Mouse (Mus musculus): ENCODE measurements around the gene R3hdml. TPM values are rescaled to one million over a fixed set of nuclear protein-coding genes. Genes with fewer than 3 reads are reported as not detected.

R3hdml gene
- polyA plus RNA-seq, 1 experiment from 2014 or later = 0.16 TPM

- no peak overlapping the region for H3K4me2 ChIP-seq (ENCODE audit: low read length)
- no peak for DNase-seq (ENCODE audit: low spot score)
- H3K9ac ChIP-seq (ENCODE audit: low read length) = no peak overlapping the region
- no peaks in the 10 kb centered on the region for H3K4me1 ChIP-seq (replicated peaks; ENCODE audit: control insufficient read depth, insufficient read depth, low read length)
- H3K27ac ChIP-seq (ENCODE audit: low read depth) = no peak overlapping the region
- H3K4me3 ChIP-seq (ENCODE audit: low read depth, low read length) = no peak overlapping the region
- 68% methylated on average over 6 of the region's 6 CpGs for WGBS
- 0 out of 2 replicates have a peak, but pooled peaks cover 7% of the 10 kb centered on the region for H3K27me3 ChIP-seq (replicated peaks; ENCODE audit: control insufficient read depth, insufficient read depth, low read length)
- peaks cover 16% of the 10 kb centered on the region; the same call in 1 of the 2 replicates for H3K36me3 ChIP-seq (ENCODE audit: control insufficient read depth, insufficient read depth, low read length)
- H3K9me3 ChIP-seq (ENCODE audit: control insufficient read depth, low read length) = no peaks in the 10 kb centered on the region
- no peak for ATAC-seq (replicated peaks; ENCODE audit: low FRiP score, low TSS enrichment, low read depth)
These were observed 27.6 kb upstream of the R3hdml start for GRCm38 (mm10) chr2:163464562-163464961.

GRCm38 (mm10) chr2:163466771-163467170 is 25.3 kb upstream of the R3hdml start:
- Histone ChIP-seq H3K4me3 (ENCODE audit: low read depth, low read length) (no peak overlapping the region), H3K4me1 (replicated peaks; ENCODE audit: control insufficient read depth, insufficient read depth, low read length) (peaks cover 7% of the 10 kb centered on the region; the same call in 1 of the 2 replicates), H3K27me3 (replicated peaks; ENCODE audit: control insufficient read depth, insufficient read depth, low read length) (no peaks in the 10 kb centered on the region), H3K9me3 (ENCODE audit: control insufficient read depth, low read length) (no peaks in the 10 kb centered on the region), H3K36me3 (ENCODE audit: control insufficient read depth, insufficient read depth, low read length) (peaks cover 16% of the 10 kb centered on the region; the same call in 1 of the 2 replicates), H3K27ac (ENCODE audit: low read depth) (no peak overlapping the region), H3K4me2 (ENCODE audit: low read length) (no peak overlapping the region), H3K9ac (ENCODE audit: low read length) (no peak overlapping the region)
- DNase-seq (ENCODE audit: low spot score) = no peak
- WGBS = 59% methylated on average over 8 of the region's 8 CpGs
- no peak for ATAC-seq (replicated peaks; ENCODE audit: low FRiP score, low TSS enrichment, low read depth)

DNA sequence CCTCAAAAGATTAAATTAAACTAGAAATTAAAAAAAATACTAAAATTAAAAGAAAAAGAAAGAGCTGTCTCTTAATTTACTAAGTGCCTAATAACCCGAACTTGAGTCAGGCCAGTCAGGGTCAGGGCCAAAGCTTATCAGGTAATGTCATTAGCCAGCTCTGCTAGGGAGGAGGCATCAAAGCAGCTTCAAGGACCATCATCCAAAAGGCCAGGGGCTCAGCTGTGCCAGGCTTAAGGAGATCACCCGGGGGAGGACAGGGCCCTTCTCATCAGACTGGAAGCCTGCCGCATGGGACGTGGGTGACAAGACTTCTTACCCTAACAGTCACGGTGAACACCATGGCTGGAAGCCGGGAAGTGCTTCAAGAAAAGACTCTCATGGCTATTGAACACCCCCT is 24.5 kb upstream of the R3hdml start:
- Histone ChIP-seq H3K27me3 (replicated peaks; ENCODE audit: control insufficient read depth, insufficient read depth, low read length) (no peaks in the 10 kb centered on the region), H3K9ac (ENCODE audit: low read length) (no peak overlapping the region), H3K9me3 (ENCODE audit: control insufficient read depth, low read length) (no peaks in the 10 kb centered on the region), H3K36me3 (ENCODE audit: control insufficient read depth, insufficient read depth, low read length) (peaks cover 16% of the 10 kb centered on the region; the same call in 1 of the 2 replicates), H3K27ac (ENCODE audit: low read depth) (no peak overlapping the region), H3K4me2 (ENCODE audit: low read length) (no peak overlapping the region), H3K4me3 (ENCODE audit: low read depth, low read length) (no peak overlapping the region), H3K4me1 (replicated peaks; ENCODE audit: control insufficient read depth, insufficient read depth, low read length) (peaks cover 9% of the 10 kb centered on the region; the same call in 1 of the 2 replicates)
- DNase-seq (ENCODE audit: low spot score) = no peak
- 92% methylated on average over 6 of the region's 6 CpGs for WGBS
- no peak for ATAC-seq (replicated peaks; ENCODE audit: low FRiP score, low TSS enrichment, low read depth)

- no peaks in the 10 kb centered on the region for H3K27me3 ChIP-seq (replicated peaks; ENCODE audit: control insufficient read depth, insufficient read depth, low read length)
- H3K9me3 ChIP-seq (ENCODE audit: control insufficient read depth, low read length) = no peaks in the 10 kb centered on the region
- DNase-seq (ENCODE audit: low spot score) = no peak
- H3K4me2 ChIP-seq (ENCODE audit: low read length) = no peak overlapping the region
- ATAC-seq (replicated peaks; ENCODE audit: low FRiP score, low TSS enrichment, low read depth) = no peak
- no peak overlapping the region for H3K9ac ChIP-seq (ENCODE audit: low read length)
- H3K27ac ChIP-seq (ENCODE audit: low read depth) = no peak overlapping the region
- peaks cover 9% of the 10 kb centered on the region; the same call in 1 of the 2 replicates for H3K4me1 ChIP-seq (replicated peaks; ENCODE audit: control insufficient read depth, insufficient read depth, low read length)
- H3K36me3 ChIP-seq (ENCODE audit: control insufficient read depth, insufficient read depth, low read length) = peaks cover 16% of the 10 kb centered on the region; the same call in 1 of the 2 replicates
- no peak overlapping the region for H3K4me3 ChIP-seq (ENCODE audit: low read depth, low read length)
- WGBS = 89% methylated on average over 6 of the region's 6 CpGs
These were observed 23.3 kb upstream of the R3hdml start for GRCm38 (mm10) chr2:163468866-163469265.

DNA sequence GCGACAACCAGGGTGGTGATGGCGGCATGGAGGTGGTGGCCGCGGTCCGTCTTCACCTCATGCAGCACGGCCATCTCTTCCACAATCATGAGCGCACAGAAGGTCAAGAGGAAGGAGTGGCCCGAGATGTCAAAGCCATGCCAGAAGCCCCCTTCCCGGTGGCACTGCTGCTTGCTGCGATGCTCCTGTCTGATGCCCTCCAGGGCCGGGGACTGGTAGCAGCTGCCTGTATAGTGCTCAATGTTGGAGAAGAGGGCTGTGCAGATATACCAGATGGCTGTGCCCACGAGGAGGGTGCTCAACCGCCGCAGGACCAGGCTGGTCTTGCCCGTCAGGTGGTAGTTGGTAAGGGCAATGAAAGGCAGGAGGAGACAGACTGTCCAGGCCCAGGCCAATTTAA is 22.4 kb upstream of the R3hdml start:
- ATAC-seq (replicated peaks; ENCODE audit: low FRiP score, low TSS enrichment, low read depth) (no peak), DNase-seq (ENCODE audit: low spot score) (no peak)
- Histone ChIP-seq H3K4me1 (replicated peaks; ENCODE audit: control insufficient read depth, insufficient read depth, low read length) (peaks cover 9% of the 10 kb centered on the region; the same call in 1 of the 2 replicates), H3K27ac (ENCODE audit: low read depth) (no peak overlapping the region), H3K27me3 (replicated peaks; ENCODE audit: control insufficient read depth, insufficient read depth, low read length) (no peaks in the 10 kb centered on the region), H3K4me2 (ENCODE audit: low read length) (no peak overlapping the region), H3K9me3 (ENCODE audit: control insufficient read depth, low read length) (no peaks in the 10 kb centered on the region), H3K36me3 (ENCODE audit: control insufficient read depth, insufficient read depth, low read length) (peaks cover 16% of the 10 kb centered on the region; the same call in 1 of the 2 replicates), H3K9ac (ENCODE audit: low read length) (no peak overlapping the region), H3K4me3 (ENCODE audit: low read depth, low read length) (no peak overlapping the region)
- 94% methylated on average over 15 of the region's 15 CpGs for WGBS

DNA sequence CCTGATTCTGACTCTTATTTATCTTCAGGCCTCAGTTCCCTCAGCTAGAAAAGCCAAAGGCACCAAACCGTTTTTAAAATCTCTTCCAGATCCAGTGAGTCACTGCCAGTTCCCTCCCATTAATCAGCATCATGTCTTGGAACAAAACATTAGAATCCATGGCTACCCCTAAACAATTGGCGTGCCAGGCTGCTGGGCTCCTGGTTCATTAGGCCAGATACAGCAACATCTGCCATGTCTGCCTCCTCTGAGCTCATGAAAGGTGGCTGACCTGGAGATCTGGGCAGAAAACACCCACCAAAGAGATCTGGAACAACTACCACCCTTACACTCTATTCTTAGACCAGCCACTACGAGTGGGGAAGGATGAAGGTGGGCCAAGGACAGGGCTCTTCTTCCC is 21.0 kb upstream of the R3hdml start:
- no peaks in the 10 kb centered on the region for H3K9me3 ChIP-seq (ENCODE audit: control insufficient read depth, low read length)
- WGBS = 78% methylated on average over 3 of the region's 3 CpGs
- H3K4me3 ChIP-seq (ENCODE audit: low read depth, low read length) = peak overlapping the region; percentile 94; the same call in 1 of the 2 replicates
- H3K4me2 ChIP-seq (ENCODE audit: low read length) = peak overlapping the region; percentile 91
- peaks cover 11% of the 10 kb centered on the region; the same call in 1 of the 2 replicates for H3K36me3 ChIP-seq (ENCODE audit: control insufficient read depth, insufficient read depth, low read length)
- H3K9ac ChIP-seq (ENCODE audit: low read length) = no peak overlapping the region
- peaks cover 9% of the 10 kb centered on the region; the same call in 1 of the 2 replicates for H3K4me1 ChIP-seq (replicated peaks; ENCODE audit: control insufficient read depth, insufficient read depth, low read length)
- ATAC-seq (replicated peaks; ENCODE audit: low FRiP score, low TSS enrichment, low read depth) (no peak), DNase-seq (ENCODE audit: low spot score) (no peak)
- no peaks in the 10 kb centered on the region for H3K27me3 ChIP-seq (replicated peaks; ENCODE audit: control insufficient read depth, insufficient read depth, low read length)
- no peak overlapping the region for H3K27ac ChIP-seq (ENCODE audit: low read depth)

DNA sequence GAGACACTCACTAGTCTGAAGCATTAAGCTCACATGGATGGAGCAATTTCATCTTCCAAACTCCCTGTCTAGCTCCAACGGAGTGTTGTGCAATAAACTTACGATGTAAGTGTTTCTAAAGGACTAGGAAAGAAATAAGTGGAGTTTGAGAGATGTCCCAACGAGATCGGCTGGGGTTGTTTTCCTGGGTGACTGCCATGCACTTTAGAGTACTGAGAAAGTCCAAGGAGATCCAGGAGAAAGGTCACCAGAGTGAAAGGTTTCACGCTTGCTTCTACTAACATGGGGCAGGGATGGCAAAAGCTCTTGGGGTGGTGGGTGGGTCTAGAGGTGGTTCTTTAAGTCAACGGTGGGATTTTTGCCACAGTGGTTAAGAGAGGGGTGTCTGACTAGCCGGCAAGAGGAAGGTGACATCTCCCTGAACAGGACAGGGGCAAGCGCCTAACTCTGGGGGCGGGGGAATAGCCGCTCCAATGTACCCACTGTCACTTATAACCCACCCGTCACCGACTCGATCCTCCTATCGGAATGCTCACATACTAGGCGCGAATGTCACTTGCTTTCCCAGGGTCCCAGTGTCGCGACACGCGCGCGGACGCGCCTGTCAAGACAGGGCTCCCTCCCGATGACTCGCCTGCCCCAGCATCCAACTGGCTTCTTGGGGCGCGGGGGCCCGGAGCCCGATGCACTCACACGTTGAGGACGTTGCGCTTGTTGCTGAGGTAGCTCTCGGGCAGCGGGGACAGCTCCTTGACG is 20.2 kb upstream of the R3hdml start:
- no peaks in the 10 kb centered on the region for H3K9me3 ChIP-seq (ENCODE audit: control insufficient read depth, low read length)
- peak overlapping the region; percentile 75 for H3K9ac ChIP-seq (ENCODE audit: low read length)
- H3K36me3 ChIP-seq (ENCODE audit: control insufficient read depth, insufficient read depth, low read length) = peaks cover 11% of the 10 kb centered on the region; the same call in 1 of the 2 replicates
- peak overlapping the region; percentile 94 for H3K4me3 ChIP-seq (ENCODE audit: low read depth, low read length)
- DNase-seq (ENCODE audit: low spot score) (peak; percentile 61), ATAC-seq (replicated peaks; ENCODE audit: low FRiP score, low TSS enrichment, low read depth) (peak; percentile 78)
- peak overlapping the region; percentile 91 for H3K4me2 ChIP-seq (ENCODE audit: low read length)
- H3K4me1 ChIP-seq (replicated peaks; ENCODE audit: control insufficient read depth, insufficient read depth, low read length) = peaks cover 9% of the 10 kb centered on the region; the same call in 1 of the 2 replicates
- H3K27ac ChIP-seq (ENCODE audit: low read depth) = 0 out of 2 replicates have a peak overlapping the region, but pooled peaks have one; percentile 7
- 4% methylated on average over 36 of the region's 36 CpGs for WGBS
- no peaks in the 10 kb centered on the region for H3K27me3 ChIP-seq (replicated peaks; ENCODE audit: control insufficient read depth, insufficient read depth, low read length)

- ATAC-seq (replicated peaks; ENCODE audit: low FRiP score, low TSS enrichment, low read depth) = peak; percentile 97
- 0 out of 2 replicates have a peak within 1 kb of the TSS, but pooled peaks have one; percentile 7 for H3K27ac ChIP-seq (ENCODE audit: low read depth)
These were observed 19.7 kb upstream of the R3hdml start, which contains the start of gene Fitm2 for GRCm38 (mm10) chr2:163472466-163472851. Fitm2 (minus strand) TSS chr2:163472629.

More at GRCm38 (mm10) chr2:163472466-163472851, 19.7 kb upstream of the R3hdml start, which contains the start of gene Fitm2:
- Histone ChIP-seq H3K9me3 (ENCODE audit: control insufficient read depth, low read length) (no peaks in the 10 kb centered on the region), H3K27me3 (replicated peaks; ENCODE audit: control insufficient read depth, insufficient read depth, low read length) (no peaks in the 10 kb centered on the region), H3K4me2 (ENCODE audit: low read length) (peak within 1 kb of the TSS; percentile 91), H3K4me1 (replicated peaks; ENCODE audit: control insufficient read depth, insufficient read depth, low read length) (peaks cover 9% of the 10 kb centered on the region; the same call in 1 of the 2 replicates), H3K9ac (ENCODE audit: low read length) (peak within 1 kb of the TSS; percentile 75), H3K4me3 (ENCODE audit: low read depth, low read length) (peak within 1 kb of the TSS; percentile 94), H3K36me3 (ENCODE audit: control insufficient read depth, insufficient read depth, low read length) (peaks cover 11% of the 10 kb centered on the region; the same call in 1 of the 2 replicates)
- DNase-seq (ENCODE audit: low spot score) = peak; percentile 99
- under 1% methylated on average over 30 of the region's 30 CpGs for WGBS

Measured in intestine, embryonic 14.5 days (tissue).